Mouse (Mus musculus): Measurements from ENCODE around the gene Atp5g1. TPM values are rescaled to one million over a fixed set of nuclear protein-coding genes. Genes with fewer than 3 reads are reported as not detected.
A peak's percentile ranks its signal among the peaks of the same experiment; 100 is the strongest.
"Not testable (repeated sequence)": the region's sequence is repeated elsewhere in the genome, so short reads cannot be mapped to it uniquely, and the experiment has no call there.

Atp5g1 gene
- polyA plus RNA-seq, 1 experiment from 2014 or later = 437 TPM

DNA sequence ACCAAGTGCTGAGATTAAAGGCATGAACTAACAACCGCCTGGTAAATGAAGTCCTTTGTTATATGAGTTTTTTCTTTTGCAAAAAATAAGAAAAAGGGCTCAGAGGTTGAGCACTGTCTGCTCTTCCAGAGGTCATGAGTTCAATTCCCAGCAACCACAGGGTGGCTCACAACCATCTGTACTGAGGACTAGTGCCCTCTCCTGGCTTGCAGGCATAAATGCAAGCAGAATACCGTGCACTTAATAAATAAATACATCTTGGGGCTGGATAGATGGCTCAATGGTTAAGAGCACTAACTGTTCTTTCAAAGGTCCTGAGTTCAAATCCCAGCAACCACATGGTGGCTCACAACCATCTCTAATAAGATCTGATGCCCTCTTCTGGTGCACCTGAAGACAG, 35.5 kb upstream of the Atp5g1 start:
- not testable (repeated sequence) for H3K9me3 ChIP-seq (ENCODE audit: control insufficient read depth, low read length); DNase-seq (ENCODE audit: low spot score, missing footprints); H3K4me1 ChIP-seq (ENCODE audit: control insufficient read depth, insufficient read depth, low read length); H3K9ac ChIP-seq (ENCODE audit: low read length); H3K27ac ChIP-seq (ENCODE audit: low read depth, low read length); ATAC-seq (ENCODE audit: low FRiP score); H3K4me2 ChIP-seq; H3K27me3 ChIP-seq (ENCODE audit: control insufficient read depth, insufficient read depth, low read length); H3K36me3 ChIP-seq (ENCODE audit: control insufficient read depth, insufficient read depth, low read length); H3K4me3 ChIP-seq (ENCODE audit: low read depth, low read length)
- WGBS = 65% methylated on average over 2 of the region's 2 CpGs

DNA sequence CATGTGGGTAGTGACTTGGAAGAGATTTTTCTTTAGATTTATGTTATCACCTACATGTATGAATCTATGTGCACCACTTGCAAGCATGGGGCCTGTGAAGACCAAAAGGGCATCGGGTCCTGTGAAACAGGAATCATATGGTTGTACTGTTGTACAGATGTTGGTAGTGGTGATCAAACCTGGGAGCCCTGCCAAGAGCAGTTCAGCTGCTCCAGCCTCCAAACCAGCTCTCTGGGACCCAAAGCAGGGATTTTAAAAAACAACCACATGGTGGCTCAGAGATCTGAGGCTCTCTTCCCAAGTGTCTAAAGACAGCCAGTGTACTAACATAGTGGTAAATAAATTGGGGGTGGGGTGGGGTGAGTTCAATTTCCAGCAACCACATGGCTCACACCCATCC, 32.9 kb upstream of the Atp5g1 start:
- Histone ChIP-seq H3K27me3 (ENCODE audit: control insufficient read depth, insufficient read depth, low read length) (no peaks in the 10 kb centered on the region), H3K9ac (ENCODE audit: low read length) (no peak overlapping the region), H3K27ac (ENCODE audit: low read depth, low read length) (no peak overlapping the region), H3K36me3 (ENCODE audit: control insufficient read depth, insufficient read depth, low read length) (no peaks in the 10 kb centered on the region), H3K9me3 (ENCODE audit: control insufficient read depth, low read length) (no peaks in the 10 kb centered on the region), H3K4me3 (ENCODE audit: low read depth, low read length) (no peak overlapping the region), H3K4me2 (no peak overlapping the region), H3K4me1 (ENCODE audit: control insufficient read depth, insufficient read depth, low read length) (no peaks in the 10 kb centered on the region)
- 82% methylated on average over 1 of the region's 1 CpGs for WGBS
- ATAC-seq (ENCODE audit: low FRiP score) (no peak), DNase-seq (ENCODE audit: low spot score, missing footprints) (no peak)

DNA sequence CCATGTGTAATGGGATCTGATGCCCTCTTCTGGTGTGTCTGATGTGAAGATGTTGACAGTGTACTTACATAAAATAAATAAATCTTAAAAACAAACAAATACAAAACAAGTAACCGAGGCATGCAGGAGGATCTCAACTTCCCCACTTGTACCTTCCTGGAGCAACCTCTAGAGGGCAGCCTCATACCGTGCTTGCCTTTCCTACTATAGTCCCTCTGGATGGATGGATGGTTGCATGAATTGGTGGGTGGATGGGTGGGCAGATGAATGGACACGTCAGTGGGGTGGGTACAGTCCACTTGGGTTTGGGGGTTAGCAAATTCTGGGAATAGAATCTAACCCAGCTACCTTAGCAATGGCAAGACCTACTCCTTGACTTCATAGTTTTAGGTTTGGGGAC, 17.9 kb upstream of the Atp5g1 start:
- DNase-seq (ENCODE audit: low spot score, missing footprints) (peak; percentile 89), ATAC-seq (ENCODE audit: low FRiP score) (no peak)
- Histone ChIP-seq H3K9me3 (ENCODE audit: control insufficient read depth, low read length) (no peaks in the 10 kb centered on the region), H3K27ac (ENCODE audit: low read depth, low read length) (no peak overlapping the region), H3K27me3 (ENCODE audit: control insufficient read depth, insufficient read depth, low read length) (no peaks in the 10 kb centered on the region), H3K36me3 (ENCODE audit: control insufficient read depth, insufficient read depth, low read length) (no peaks in the 10 kb centered on the region), H3K9ac (ENCODE audit: low read length) (no peak overlapping the region), H3K4me1 (ENCODE audit: control insufficient read depth, insufficient read depth, low read length) (no peaks in the 10 kb centered on the region), H3K4me2 (no peak overlapping the region), H3K4me3 (ENCODE audit: low read depth, low read length) (no peak overlapping the region)
- 12% methylated on average over 3 of the region's 3 CpGs for WGBS

DNA sequence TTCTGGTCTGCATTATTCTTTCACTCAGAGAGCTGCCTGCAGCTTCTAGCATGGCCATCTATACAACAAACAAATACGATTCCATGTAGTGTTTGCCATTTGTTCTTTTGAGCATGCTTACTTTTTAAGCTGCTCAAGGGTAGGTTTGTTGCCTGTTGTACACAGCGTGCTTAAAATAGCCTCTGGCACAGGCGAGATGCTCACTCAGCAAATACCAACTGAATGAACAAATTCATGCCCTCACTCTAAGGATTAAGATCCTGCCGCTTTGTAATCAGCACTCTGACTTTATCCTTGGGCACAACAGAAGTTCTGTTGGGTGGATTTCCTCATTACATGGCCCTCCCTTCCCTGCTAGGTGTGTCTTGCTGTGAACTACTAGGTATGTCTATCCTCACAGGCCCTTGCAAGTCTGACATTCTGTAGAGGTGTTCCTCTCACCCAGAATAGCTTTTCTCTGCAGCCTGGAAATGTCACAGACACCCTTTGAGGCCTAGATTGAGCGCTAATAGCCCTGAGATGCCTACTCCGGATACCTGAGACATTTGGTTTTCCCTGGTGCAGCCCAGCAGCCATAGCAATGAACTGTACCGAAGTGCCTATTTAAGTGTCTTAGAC, 17.3 kb upstream of the Atp5g1 start:
- ATAC-seq (ENCODE audit: low FRiP score) = no peak
- H3K36me3 ChIP-seq (ENCODE audit: control insufficient read depth, insufficient read depth, low read length) = no peaks in the 10 kb centered on the region

DNA sequence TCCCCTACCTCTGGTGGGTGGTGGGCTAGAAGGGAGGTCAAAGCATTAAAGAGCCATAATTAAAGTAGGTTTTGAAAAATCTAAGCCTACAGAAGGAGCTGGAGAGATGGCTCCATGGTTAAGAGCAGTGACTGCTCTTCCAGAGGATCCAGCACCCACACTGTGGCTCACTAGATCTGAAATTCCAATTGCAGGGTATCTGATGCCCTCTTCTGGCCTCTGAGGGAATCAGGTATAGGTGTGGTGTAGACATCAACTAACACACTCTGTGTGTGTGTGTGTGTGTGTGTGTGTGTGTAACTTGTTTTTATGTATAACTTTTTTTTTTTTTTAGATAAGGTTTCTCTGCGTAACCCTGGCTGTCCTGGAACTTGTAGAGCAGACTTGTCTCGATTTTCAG, 15.6 kb upstream of the Atp5g1 start:
- H3K4me3 ChIP-seq (ENCODE audit: low read depth, low read length) = no peak overlapping the region
- DNase-seq (ENCODE audit: low spot score, missing footprints) (peak; percentile 37), ATAC-seq (ENCODE audit: low FRiP score) (no peak)
- 67% methylated on average over 2 of the region's 2 CpGs for WGBS
- no peak overlapping the region for H3K9ac ChIP-seq (ENCODE audit: low read length)
- no peaks in the 10 kb centered on the region for H3K27me3 ChIP-seq (ENCODE audit: control insufficient read depth, insufficient read depth, low read length)
- H3K9me3 ChIP-seq (ENCODE audit: control insufficient read depth, low read length) = no peaks in the 10 kb centered on the region; the same call in 1 of the 2 replicates
- no peak overlapping the region for H3K4me2 ChIP-seq
- no peaks in the 10 kb centered on the region for H3K36me3 ChIP-seq (ENCODE audit: control insufficient read depth, insufficient read depth, low read length)
- no peaks in the 10 kb centered on the region for H3K4me1 ChIP-seq (ENCODE audit: control insufficient read depth, insufficient read depth, low read length)
- H3K27ac ChIP-seq (ENCODE audit: low read depth, low read length) = no peak overlapping the region

More for the DNA sequence above, 17.3 kb upstream of the Atp5g1 start:
- Histone ChIP-seq H3K4me3 (ENCODE audit: low read depth, low read length) (no peak overlapping the region), H3K4me2 (no peak overlapping the region), H3K9ac (ENCODE audit: low read length) (no peak overlapping the region), H3K27ac (ENCODE audit: low read depth, low read length) (no peak overlapping the region), H3K9me3 (ENCODE audit: control insufficient read depth, low read length) (no peaks in the 10 kb centered on the region; the same call in 1 of the 2 replicates), H3K27me3 (ENCODE audit: control insufficient read depth, insufficient read depth, low read length) (no peaks in the 10 kb centered on the region), H3K4me1 (ENCODE audit: control insufficient read depth, insufficient read depth, low read length) (no peaks in the 10 kb centered on the region)
- 46% methylated on average over 7 of the region's 7 CpGs for WGBS
- peak; percentile 84 for DNase-seq (ENCODE audit: low spot score, missing footprints)

DNA sequence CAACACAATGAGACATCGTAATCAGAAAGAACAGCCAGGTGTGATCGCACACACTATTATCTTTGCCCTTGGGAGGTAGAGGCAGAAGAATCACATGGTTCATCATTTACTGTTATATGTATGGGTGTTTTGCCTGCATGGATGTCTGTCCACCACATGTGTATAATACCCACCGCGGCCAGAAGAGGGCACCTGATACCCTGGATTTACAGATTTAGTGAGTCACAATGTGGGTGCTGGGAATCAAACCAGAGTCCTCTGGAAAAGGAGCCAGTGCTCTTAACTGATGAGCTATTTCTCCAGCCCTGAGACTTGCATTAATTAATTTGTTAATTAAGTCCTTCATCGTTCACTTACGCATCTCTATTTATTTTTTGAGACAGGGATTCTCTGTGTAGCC, 12.5 kb upstream of the Atp5g1 start:
- peak; percentile 80 for DNase-seq (ENCODE audit: low spot score, missing footprints)
- H3K4me3 ChIP-seq (ENCODE audit: low read depth, low read length) = no peak overlapping the region
- H3K36me3 ChIP-seq (ENCODE audit: control insufficient read depth, insufficient read depth, low read length) = no peaks in the 10 kb centered on the region
- no peak overlapping the region for H3K9ac ChIP-seq (ENCODE audit: low read length)
- H3K27ac ChIP-seq (ENCODE audit: low read depth, low read length) = no peak overlapping the region
- no peaks in the 10 kb centered on the region for H3K27me3 ChIP-seq (ENCODE audit: control insufficient read depth, insufficient read depth, low read length)
- H3K9me3 ChIP-seq (ENCODE audit: control insufficient read depth, low read length) = no peaks in the 10 kb centered on the region; the same call in 1 of the 2 replicates
- no peak overlapping the region for H3K4me2 ChIP-seq
- no peak for ATAC-seq (ENCODE audit: low FRiP score)
- 86% methylated on average over 6 of the region's 6 CpGs for WGBS
- H3K4me1 ChIP-seq (ENCODE audit: control insufficient read depth, insufficient read depth, low read length) = no peaks in the 10 kb centered on the region

DNA sequence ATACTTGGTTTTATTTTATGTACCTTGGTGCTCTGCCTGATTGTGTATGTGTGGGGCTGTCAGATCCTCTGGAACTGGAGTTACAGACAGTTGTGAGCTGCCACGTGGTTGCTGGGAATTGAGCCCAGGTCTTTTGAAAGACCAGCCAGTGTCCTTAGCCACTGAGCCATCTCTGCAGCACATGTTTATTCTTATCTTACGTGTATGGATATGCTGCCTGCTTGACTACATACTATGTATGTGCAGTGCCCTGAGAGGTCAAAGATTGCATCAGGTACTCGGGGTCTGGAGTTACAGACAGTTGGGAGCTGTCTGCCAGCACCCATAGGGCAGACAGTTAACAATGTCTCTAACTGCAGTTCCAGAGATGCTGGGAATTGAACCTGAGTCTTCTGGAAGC, 7.2 kb upstream of the Atp5g1 start:
- Histone ChIP-seq H3K4me1 (ENCODE audit: control insufficient read depth, insufficient read depth, low read length) (no peaks in the 10 kb centered on the region), H3K36me3 (ENCODE audit: control insufficient read depth, insufficient read depth, low read length) (no peaks in the 10 kb centered on the region), H3K9me3 (ENCODE audit: control insufficient read depth, low read length) (no peaks in the 10 kb centered on the region), H3K27ac (ENCODE audit: low read depth, low read length) (no peak overlapping the region), H3K4me3 (ENCODE audit: low read depth, low read length) (no peak overlapping the region), H3K4me2 (no peak overlapping the region), H3K27me3 (ENCODE audit: control insufficient read depth, insufficient read depth, low read length) (no peaks in the 10 kb centered on the region), H3K9ac (ENCODE audit: low read length) (no peak overlapping the region)
- no peak for ATAC-seq (ENCODE audit: low FRiP score)
- peak; percentile 41 for DNase-seq (ENCODE audit: low spot score, missing footprints)
- 79% methylated on average over 3 of the region's 3 CpGs for WGBS

DNA sequence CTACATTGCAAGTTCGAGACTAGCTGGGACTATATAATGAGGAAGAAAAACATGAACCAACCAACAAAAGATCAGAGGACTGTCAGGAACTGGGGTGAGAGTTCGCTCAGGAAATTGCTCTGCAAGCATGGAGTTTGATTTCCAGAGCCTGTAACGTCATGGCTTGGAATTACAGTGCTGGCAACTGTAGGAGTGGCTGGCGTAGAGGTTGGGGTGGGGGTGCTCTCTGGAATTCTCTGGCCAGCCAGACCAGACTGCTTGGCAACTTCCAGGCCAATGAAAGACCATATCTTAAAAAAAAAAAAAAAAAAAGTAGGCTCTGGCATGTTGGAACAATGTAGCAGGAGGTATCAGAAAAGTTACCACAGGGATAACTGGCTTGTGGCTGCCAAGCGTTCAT, 5.3 kb upstream of the Atp5g1 start:
- no peak for ATAC-seq (ENCODE audit: low FRiP score)
- Histone ChIP-seq H3K4me2 (no peak overlapping the region), H3K27me3 (ENCODE audit: control insufficient read depth, insufficient read depth, low read length) (no peaks in the 10 kb centered on the region), H3K9me3 (ENCODE audit: control insufficient read depth, low read length) (no peaks in the 10 kb centered on the region), H3K9ac (ENCODE audit: low read length) (no peak overlapping the region), H3K27ac (ENCODE audit: low read depth, low read length) (no peak overlapping the region), H3K4me1 (ENCODE audit: control insufficient read depth, insufficient read depth, low read length) (no peaks in the 10 kb centered on the region), H3K36me3 (ENCODE audit: control insufficient read depth, insufficient read depth, low read length) (no peaks in the 10 kb centered on the region), H3K4me3 (ENCODE audit: low read depth, low read length) (no peak overlapping the region)
- 87% methylated on average over 5 of the region's 5 CpGs for WGBS
- no peak for DNase-seq (ENCODE audit: low spot score, missing footprints)

DNA sequence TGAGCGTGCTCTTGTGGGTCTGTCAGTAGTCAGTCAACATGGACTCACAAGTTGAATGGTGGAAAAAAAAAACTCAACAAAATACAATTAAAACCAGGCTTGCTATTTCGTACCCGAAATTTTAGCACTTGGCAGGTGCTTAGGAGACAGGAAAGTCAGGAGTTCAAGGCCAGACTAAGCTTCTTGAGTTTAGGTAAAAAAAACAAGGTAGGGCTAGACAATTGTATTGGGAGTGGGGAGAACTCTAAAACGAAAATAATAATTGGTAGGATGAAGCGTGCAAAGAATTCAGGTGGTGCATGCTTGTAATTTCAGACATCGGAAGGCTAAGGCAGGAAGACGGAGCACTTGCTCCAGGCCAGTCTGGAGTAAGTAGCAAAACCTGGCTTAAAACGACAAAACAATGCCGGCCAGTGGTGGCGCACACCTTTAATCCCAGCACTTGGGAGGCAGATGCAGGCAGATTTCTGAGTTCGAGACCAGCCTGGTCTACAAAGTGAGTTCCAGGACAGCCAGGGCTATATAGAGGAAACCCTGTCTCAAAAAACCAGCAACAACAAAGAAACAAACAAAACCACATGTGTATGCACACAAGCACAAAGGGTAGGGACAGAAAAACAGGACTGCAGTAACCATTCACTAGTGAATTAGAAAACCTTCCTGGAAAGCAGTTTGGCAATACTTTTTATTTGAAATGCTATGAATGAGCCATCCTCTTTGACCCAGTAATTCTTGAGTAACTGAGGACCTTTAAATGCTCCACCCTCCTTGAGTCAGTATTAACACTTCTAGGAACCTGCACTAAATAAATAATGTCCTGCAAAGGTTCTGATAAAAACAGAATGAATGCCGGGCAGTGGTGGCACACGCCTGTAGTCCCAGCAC, 993 bp upstream of the Atp5g1 start:
- WGBS = 65% methylated on average over 13 of the region's 13 CpGs
- Histone ChIP-seq H3K9ac (ENCODE audit: low read length) (peak overlapping the region; percentile 56), H3K4me3 (ENCODE audit: low read depth, low read length) (peak overlapping the region; percentile 79), H3K36me3 (ENCODE audit: control insufficient read depth, insufficient read depth, low read length) (no peaks in the 10 kb centered on the region), H3K4me2 (peak overlapping the region; percentile 47), H3K27me3 (ENCODE audit: control insufficient read depth, insufficient read depth, low read length) (no peaks in the 10 kb centered on the region), H3K9me3 (ENCODE audit: control insufficient read depth, low read length) (no peaks in the 10 kb centered on the region), H3K27ac (ENCODE audit: low read depth, low read length) (no peak overlapping the region), H3K4me1 (ENCODE audit: control insufficient read depth, insufficient read depth, low read length) (peaks cover 9% of the 10 kb centered on the region)
- DNase-seq (ENCODE audit: low spot score, missing footprints) (peak; percentile 81), ATAC-seq (ENCODE audit: low FRiP score) (no peak)
